Mouse (Mus musculus): Measurements from ENCODE around the gene Ide. TPM values are rescaled to one million over a fixed set of nuclear protein-coding genes. Genes with fewer than 3 reads are reported as not detected.

The Ide gene
- polyA plus RNA-seq, 1 experiment = 12.0 TPM

GRCm38 (mm10) chr19:37269106-37269505 lies 68.5 kb downstream of the Ide start:
- Histone ChIP-seq H3K27me3 (ENCODE audit: control insufficient read depth, insufficient read depth, insufficient read length) (no peaks in the 10 kb centered on the region), H3K4me3 (no peak overlapping the region), H3K4me2 (ENCODE audit: low read depth) (no peak overlapping the region), H3ac (ENCODE audit: control insufficient read depth, insufficient read length) (no peak overlapping the region), H3K36me3 (ENCODE audit: control insufficient read depth, insufficient read depth) (peaks cover 3% of the 10 kb centered on the region), H3K79me2 (ENCODE audit: control insufficient read depth, insufficient read depth) (no peaks in the 10 kb centered on the region)
- TF ChIP-seq SRF (IDR thresholded peaks at IDR 0.05; ENCODE audit: control insufficient read depth, insufficient read length, low read depth) (no peak), POLR2AphosphoS2 (IDR thresholded peaks at IDR 0.05; ENCODE audit: insufficient read length, low read depth) (no peak), MYOD1 (IDR thresholded peaks at IDR 0.05; ENCODE audit: control insufficient read depth in 1 of 3, insufficient read length in 2 of 3, low read depth in 2 of 3) (no peak), MYOG (IDR thresholded peaks at IDR 0.05; ENCODE audit: control insufficient read depth in 1 of 3, insufficient read depth in 1 of 3, insufficient read length in 2 of 3, low read depth in 2 of 3) (no peak), TCF12 (IDR thresholded peaks at IDR 0.05; ENCODE audit: insufficient read depth, poor library complexity, severe bottlenecking) (no peak), REST (IDR thresholded peaks at IDR 0.05; ENCODE audit: insufficient read depth, insufficient read length) (no peak), POLR2A (IDR thresholded peaks at IDR 0.05; ENCODE audit: insufficient read length, low read depth) (no peak), E2F4 (IDR thresholded peaks at IDR 0.05; ENCODE audit: insufficient read depth) (no peak), CEBPB (IDR thresholded peaks at IDR 0.05; ENCODE audit: insufficient read depth, poor library complexity, severe bottlenecking) (no peak), TCF3 (IDR thresholded peaks at IDR 0.05; ENCODE audit: insufficient read length, low read depth) (no peak), MAX (IDR thresholded peaks at IDR 0.05; ENCODE audit: low read depth) (no peak), USF1 (IDR thresholded peaks at IDR 0.05; ENCODE audit: low read depth) (no peak)

- Histone ChIP-seq H3K27me3 (ENCODE audit: control insufficient read depth, insufficient read depth, insufficient read length) (no peaks in the 10 kb centered on the region), H3ac (ENCODE audit: control insufficient read depth, insufficient read length) (no peak overlapping the region), H3K79me2 (ENCODE audit: control insufficient read depth, insufficient read depth) (no peaks in the 10 kb centered on the region), H3K36me3 (ENCODE audit: control insufficient read depth, insufficient read depth) (peaks cover 3% of the 10 kb centered on the region), H3K4me2 (ENCODE audit: low read depth) (peak overlapping the region; percentile 55), H3K4me3 (no peak overlapping the region)
- TF ChIP-seq MAX (IDR thresholded peaks at IDR 0.05; ENCODE audit: low read depth) (no peak), SRF (IDR thresholded peaks at IDR 0.05; ENCODE audit: control insufficient read depth, insufficient read length, low read depth) (no peak), POLR2A (IDR thresholded peaks at IDR 0.05; ENCODE audit: insufficient read length, low read depth) (no peak), TCF3 (IDR thresholded peaks at IDR 0.05; ENCODE audit: insufficient read length, low read depth) (no peak), CEBPB (IDR thresholded peaks at IDR 0.05; ENCODE audit: insufficient read depth, poor library complexity, severe bottlenecking) (no peak), USF1 (IDR thresholded peaks at IDR 0.05; ENCODE audit: low read depth) (no peak), REST (IDR thresholded peaks at IDR 0.05; ENCODE audit: insufficient read depth, insufficient read length) (no peak), POLR2AphosphoS2 (IDR thresholded peaks at IDR 0.05; ENCODE audit: insufficient read length, low read depth) (no peak), E2F4 (IDR thresholded peaks at IDR 0.05; ENCODE audit: insufficient read depth) (no peak), MYOD1 (IDR thresholded peaks at IDR 0.05; ENCODE audit: control insufficient read depth in 1 of 3, insufficient read length in 2 of 3, low read depth in 2 of 3) (no peak), MYOG (IDR thresholded peaks at IDR 0.05; ENCODE audit: control insufficient read depth in 1 of 3, insufficient read depth in 1 of 3, insufficient read length in 2 of 3, low read depth in 2 of 3) (no peak), TCF12 (IDR thresholded peaks at IDR 0.05; ENCODE audit: insufficient read depth, poor library complexity, severe bottlenecking) (no peak)
Observed at GRCm38 (mm10) chr19:37265333-37266103, 72.1 kb downstream of the Ide start.

GRCm38 (mm10) chr19:37263943-37264897 lies 73.4 kb downstream of the Ide start:
- Histone ChIP-seq H3K79me2 (ENCODE audit: control insufficient read depth, insufficient read depth) (no peaks in the 10 kb centered on the region), H3K4me2 (ENCODE audit: low read depth) (peak overlapping the region; percentile 87), H3K4me3 (no peak overlapping the region), H3K27me3 (ENCODE audit: control insufficient read depth, insufficient read depth, insufficient read length) (no peaks in the 10 kb centered on the region), H3ac (ENCODE audit: control insufficient read depth, insufficient read length) (no peak overlapping the region), H3K36me3 (ENCODE audit: control insufficient read depth, insufficient read depth) (no peaks in the 10 kb centered on the region)
- no peak for TF ChIP-seq POLR2A (IDR thresholded peaks at IDR 0.05; ENCODE audit: insufficient read length, low read depth)
- no peak for TF ChIP-seq MYOD1 (IDR thresholded peaks at IDR 0.05; ENCODE audit: control insufficient read depth in 1 of 3, insufficient read length in 2 of 3, low read depth in 2 of 3)
- peak; percentile 52 for TF ChIP-seq USF1 (IDR thresholded peaks at IDR 0.05; ENCODE audit: low read depth)
- TF ChIP-seq SRF (IDR thresholded peaks at IDR 0.05; ENCODE audit: control insufficient read depth, insufficient read length, low read depth) = no peak
- 0 out of 2 replicates have a peak, but pooled peaks have one; percentile 21 for TF ChIP-seq CEBPB (IDR thresholded peaks at IDR 0.05; ENCODE audit: insufficient read depth, poor library complexity, severe bottlenecking)

GRCm38 (mm10) chr19:37263566-37263942 lies 74.1 kb downstream of the Ide start:
- TF ChIP-seq TCF12 (IDR thresholded peaks at IDR 0.05; ENCODE audit: insufficient read depth, poor library complexity, severe bottlenecking) (no peak), MYOD1 (IDR thresholded peaks at IDR 0.05; ENCODE audit: control insufficient read depth in 1 of 3, insufficient read length in 2 of 3, low read depth in 2 of 3) (no peak), REST (IDR thresholded peaks at IDR 0.05; ENCODE audit: insufficient read depth, insufficient read length) (no peak), E2F4 (IDR thresholded peaks at IDR 0.05; ENCODE audit: insufficient read depth) (no peak), POLR2AphosphoS2 (IDR thresholded peaks at IDR 0.05; ENCODE audit: insufficient read length, low read depth) (no peak), USF1 (IDR thresholded peaks at IDR 0.05; ENCODE audit: low read depth) (no peak), MYOG (IDR thresholded peaks at IDR 0.05; ENCODE audit: control insufficient read depth in 1 of 3, insufficient read depth in 1 of 3, insufficient read length in 2 of 3, low read depth in 2 of 3) (no peak), TCF3 (IDR thresholded peaks at IDR 0.05; ENCODE audit: insufficient read length, low read depth) (no peak), CEBPB (IDR thresholded peaks at IDR 0.05; ENCODE audit: insufficient read depth, poor library complexity, severe bottlenecking) (no peak), MAX (IDR thresholded peaks at IDR 0.05; ENCODE audit: low read depth) (no peak), POLR2A (IDR thresholded peaks at IDR 0.05; ENCODE audit: insufficient read length, low read depth) (no peak), SRF (IDR thresholded peaks at IDR 0.05; ENCODE audit: control insufficient read depth, insufficient read length, low read depth) (no peak)
- H3K4me3 ChIP-seq = no peak overlapping the region
- H3K4me2 ChIP-seq (ENCODE audit: low read depth) = peak overlapping the region; percentile 87
- no peak overlapping the region for H3ac ChIP-seq (ENCODE audit: control insufficient read depth, insufficient read length)
- H3K36me3 ChIP-seq (ENCODE audit: control insufficient read depth, insufficient read depth) = no peaks in the 10 kb centered on the region
- no peaks in the 10 kb centered on the region for H3K79me2 ChIP-seq (ENCODE audit: control insufficient read depth, insufficient read depth)
- no peaks in the 10 kb centered on the region for H3K27me3 ChIP-seq (ENCODE audit: control insufficient read depth, insufficient read depth, insufficient read length)

Measured in myocyte (in vitro differentiated cells).